Mouse (Mus musculus) skeletal muscle tissue, adult 2 months (tissue): Measurements from ENCODE around the gene Mrc2.

Experiments used
- DNase-seq: peaks from one replicate; pipeline ENCODE4 v3.0.0-alpha.2; 2012; ENCODE audit warnings: low read depth, low spot score

Mrc2 gene

GRCm38 (mm10) chr11:105310197-105310596 is 17.8 kb downstream of the Mrc2 start:
- DNase-seq = no peak

GRCm38 (mm10) chr11:105311291-105311975 is 19.0 kb downstream of the Mrc2 start:
- DNase-seq = no peak

GRCm38 (mm10) chr11:105312311-105312942 is 20.0 kb downstream of the Mrc2 start:
- no peak for DNase-seq

- DNase-seq = peak; percentile 59
Observed at GRCm38 (mm10) chr11:105312972-105313632, 20.7 kb downstream of the Mrc2 start.

- no peak for DNase-seq
Observed at GRCm38 (mm10) chr11:105313633-105314014, 21.2 kb downstream of the Mrc2 start.

GRCm38 (mm10) chr11:105315296-105315695 is 22.9 kb downstream of the Mrc2 start:
- no peak for DNase-seq

- no peak for DNase-seq
Observed at GRCm38 (mm10) chr11:105316121-105316520, 23.7 kb downstream of the Mrc2 start.

GRCm38 (mm10) chr11:105317769-105318168 is 25.3 kb downstream of the Mrc2 start:
- DNase-seq = no peak

- DNase-seq = no peak
Observed at GRCm38 (mm10) chr11:105321090-105321489, 28.6 kb downstream of the Mrc2 start.

- no peak for DNase-seq
Observed at GRCm38 (mm10) chr11:105323530-105323929, 31.1 kb downstream of the Mrc2 start.

GRCm38 (mm10) chr11:105327101-105327500 is 34.7 kb downstream of the Mrc2 start:
- DNase-seq = no peak

GRCm38 (mm10) chr11:105329962-105330361 is 37.5 kb downstream of the Mrc2 start:
- DNase-seq = no peak

- DNase-seq = no peak
Observed at GRCm38 (mm10) chr11:105331129-105331528, 38.7 kb downstream of the Mrc2 start.

- peak; percentile 64 for DNase-seq
Observed at GRCm38 (mm10) chr11:105331732-105332131, 39.3 kb downstream of the Mrc2 start.

GRCm38 (mm10) chr11:105332468-105332867 is 40.0 kb downstream of the Mrc2 start:
- peak; percentile 51 for DNase-seq

- DNase-seq = no peak
Observed at GRCm38 (mm10) chr11:105333867-105334670, 41.6 kb downstream of the Mrc2 start.

GRCm38 (mm10) chr11:105338596-105339390 is 46.4 kb downstream of the Mrc2 start:
- no peak for DNase-seq

GRCm38 (mm10) chr11:105345284-105345683 is 52.8 kb downstream of the Mrc2 start:
- DNase-seq = no peak

- peak; percentile 74 for DNase-seq
Observed at GRCm38 (mm10) chr11:105347162-105348161, 55.0 kb downstream of the Mrc2 start.

GRCm38 (mm10) chr11:105348495-105348982 is 56.1 kb downstream of the Mrc2 start:
- DNase-seq = no peak
